Mouse (Mus musculus): ENCODE results near the gene Gm4302.
"Not testable (repeated sequence)": the region's sequence is repeated elsewhere in the genome, so short reads cannot be mapped to it uniquely, and the experiment has no call there.

GRCm38 (mm10) chr10:100300106-100300505 lies 40.5 kb upstream of the Gm4302 start:
- not testable (repeated sequence) for TF ChIP-seq CTCF (IDR thresholded peaks at IDR 0.05; ENCODE audit: control insufficient read depth, insufficient read depth, low read length); POLR2A (IDR thresholded peaks at IDR 0.05; ENCODE audit: borderline replicate concordance, control insufficient read depth, low read depth, low read length)

All from bone marrow, adult 2 months (tissue).